Mouse (Mus musculus): ENCODE data around the gene Cers3. TPM values are rescaled to one million over a fixed set of nuclear protein-coding genes. Genes with fewer than 3 reads are reported as not detected.

Gene Cers3
- polyA plus RNA-seq (2016; fragmentation: Nextera tagmentation; extraction: Ambion mirVana) = 0.69 and 0.88 TPM in 2 replicates

GRCm38 (mm10) chr7:66743377-66743781 is at the start of gene Cers3:
Gene Cers3, plus strand, starts transcription at chr7:66743504.
- WGBS = 75% methylated on average over 9 of the region's 9 CpGs
- H3K9me3 ChIP-seq (replicated peaks) = no peaks in the 10 kb centered on the region
- DNase-seq (ENCODE audit: low spot score) = no peak
- no peaks in the 10 kb centered on the region for H3K36me3 ChIP-seq
- no peak within 1 kb of the TSS for H3K4me3 ChIP-seq
- no peak within 1 kb of the TSS for H3K27ac ChIP-seq (replicated peaks)
- peaks cover 3% of the 10 kb centered on the region for H3K4me1 ChIP-seq
- no peaks in the 10 kb centered on the region for H3K27me3 ChIP-seq (ENCODE audit: low read depth, poor library complexity, severe bottlenecking)

DNA sequence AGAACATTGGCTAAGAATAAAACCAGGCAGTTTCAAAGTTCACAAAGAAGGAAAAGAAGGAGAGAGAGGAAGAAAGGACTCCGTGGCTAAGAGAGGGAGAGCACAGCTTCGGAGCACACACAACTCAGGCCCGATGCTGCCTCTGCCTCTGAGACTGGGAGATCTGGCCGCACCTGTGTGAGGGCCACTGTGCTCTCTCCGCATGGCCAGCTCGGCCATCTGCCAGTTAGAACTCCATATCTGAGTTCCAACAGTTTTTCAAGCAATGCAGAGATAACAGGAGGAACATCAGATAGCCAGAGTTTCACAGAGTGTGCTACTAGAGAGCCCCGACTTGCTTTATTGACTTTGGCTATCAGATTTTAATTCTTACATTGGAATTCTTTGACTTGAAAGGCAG is 48.8 kb upstream of the Cers3 start:
- DNase-seq (ENCODE audit: low spot score) = no peak
- Histone ChIP-seq H3K27me3 (ENCODE audit: low read depth, poor library complexity, severe bottlenecking) (no peaks in the 10 kb centered on the region), H3K4me3 (no peak overlapping the region), H3K9me3 (replicated peaks) (no peaks in the 10 kb centered on the region), H3K27ac (replicated peaks) (no peak overlapping the region), H3K36me3 (peaks cover 26% of the 10 kb centered on the region), H3K4me1 (peaks cover 15% of the 10 kb centered on the region)
- 72% methylated on average over 7 of the region's 7 CpGs for WGBS

GRCm38 (mm10) chr7:66702721-66703120 is 40.6 kb upstream of the Cers3 start:
- Histone ChIP-seq H3K4me3 (no peak overlapping the region), H3K4me1 (no peaks in the 10 kb centered on the region), H3K36me3 (peaks cover 76% of the 10 kb centered on the region), H3K27ac (replicated peaks) (no peak overlapping the region), H3K9me3 (replicated peaks) (no peaks in the 10 kb centered on the region), H3K27me3 (ENCODE audit: low read depth, poor library complexity, severe bottlenecking) (no peaks in the 10 kb centered on the region)
- WGBS = 93% methylated on average over 7 of the region's 7 CpGs
- no peak for DNase-seq (ENCODE audit: low spot score)

DNA sequence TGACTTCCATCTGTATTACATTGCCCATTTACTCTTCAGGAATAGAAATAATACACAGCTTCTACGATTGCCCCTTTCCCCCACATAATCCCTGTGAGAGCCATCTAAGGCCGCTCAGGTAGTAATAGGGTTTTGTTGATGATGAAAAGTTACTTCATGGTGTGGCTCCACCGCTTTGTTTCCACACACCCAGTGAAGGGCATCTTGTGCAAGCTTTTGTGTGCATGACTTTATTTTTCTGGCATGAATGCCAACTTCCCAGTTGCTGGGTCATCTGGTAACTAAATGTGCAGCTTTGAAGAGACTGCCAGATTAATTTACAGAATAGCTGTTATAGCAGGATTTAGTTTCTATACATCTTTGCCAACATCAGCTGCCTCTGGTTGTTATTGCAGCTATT is 38.7 kb upstream of the Cers3 start:
- Histone ChIP-seq H3K27ac (replicated peaks) (no peak overlapping the region), H3K9me3 (replicated peaks) (no peaks in the 10 kb centered on the region), H3K27me3 (ENCODE audit: low read depth, poor library complexity, severe bottlenecking) (no peaks in the 10 kb centered on the region), H3K4me1 (no peaks in the 10 kb centered on the region), H3K36me3 (peaks cover 73% of the 10 kb centered on the region), H3K4me3 (no peak overlapping the region)
- WGBS = 95% methylated on average over 3 of the region's 3 CpGs
- DNase-seq (ENCODE audit: low spot score) = no peak

- peaks cover 65% of the 10 kb centered on the region for H3K36me3 ChIP-seq
- H3K4me3 ChIP-seq = no peak overlapping the region
- H3K4me1 ChIP-seq = no peaks in the 10 kb centered on the region
- H3K9me3 ChIP-seq (replicated peaks) = no peaks in the 10 kb centered on the region
- no peaks in the 10 kb centered on the region for H3K27me3 ChIP-seq (ENCODE audit: low read depth, poor library complexity, severe bottlenecking)
- WGBS = 71% methylated on average over 2 of the region's 2 CpGs
- DNase-seq (ENCODE audit: low spot score) = no peak
- no peak overlapping the region for H3K27ac ChIP-seq (replicated peaks)
These were observed 32.1 kb upstream of the Cers3 start for GRCm38 (mm10) chr7:66711166-66711565.

DNA sequence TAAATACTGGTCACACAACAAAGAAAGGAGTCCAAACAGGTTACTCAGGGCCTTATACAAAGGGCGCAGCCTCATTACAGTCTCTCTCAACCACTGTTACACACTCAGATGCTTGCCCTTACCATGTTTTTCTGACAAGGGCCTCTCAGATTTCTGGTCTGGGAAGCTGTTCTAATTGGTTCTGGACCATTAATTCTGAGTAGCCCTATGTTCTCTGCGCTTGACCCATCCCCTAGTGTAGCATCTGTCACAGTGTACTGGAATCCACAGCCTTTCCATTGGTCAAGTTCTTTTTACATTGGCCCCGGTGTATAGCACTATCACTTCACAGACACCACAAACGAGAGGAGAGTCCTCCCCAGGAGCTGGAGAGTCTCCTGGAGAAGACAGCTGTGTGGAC is 18.8 kb upstream of the Cers3 start:
- Histone ChIP-seq H3K27ac (replicated peaks) (no peak overlapping the region), H3K27me3 (ENCODE audit: low read depth, poor library complexity, severe bottlenecking) (no peaks in the 10 kb centered on the region), H3K9me3 (replicated peaks) (no peaks in the 10 kb centered on the region), H3K4me1 (no peaks in the 10 kb centered on the region), H3K36me3 (peaks cover 12% of the 10 kb centered on the region; the same call in 1 of the 2 replicates), H3K4me3 (no peak overlapping the region)
- DNase-seq (ENCODE audit: low spot score) = no peak
- WGBS = 85% methylated on average over 4 of the region's 4 CpGs

GRCm38 (mm10) chr7:66724954-66725353 is 18.4 kb upstream of the Cers3 start:
- WGBS = 91% methylated on average over 6 of the region's 6 CpGs
- H3K36me3 ChIP-seq = peaks cover 12% of the 10 kb centered on the region; the same call in 1 of the 2 replicates
- H3K4me1 ChIP-seq = no peaks in the 10 kb centered on the region
- DNase-seq (ENCODE audit: low spot score) = no peak
- no peaks in the 10 kb centered on the region for H3K27me3 ChIP-seq (ENCODE audit: low read depth, poor library complexity, severe bottlenecking)
- no peak overlapping the region for H3K4me3 ChIP-seq
- no peak overlapping the region for H3K27ac ChIP-seq (replicated peaks)
- H3K9me3 ChIP-seq (replicated peaks) = no peaks in the 10 kb centered on the region

GRCm38 (mm10) chr7:66728072-66728471 is 15.2 kb upstream of the Cers3 start:
- Histone ChIP-seq H3K4me1 (0 out of 2 replicates have a peak, but pooled peaks cover 5% of the 10 kb centered on the region), H3K27ac (replicated peaks) (no peak overlapping the region), H3K27me3 (ENCODE audit: low read depth, poor library complexity, severe bottlenecking) (no peaks in the 10 kb centered on the region), H3K9me3 (replicated peaks) (no peaks in the 10 kb centered on the region), H3K36me3 (0 out of 2 replicates have a peak, but pooled peaks cover 3% of the 10 kb centered on the region), H3K4me3 (no peak overlapping the region)
- DNase-seq (ENCODE audit: low spot score) = no peak
- WGBS = 93% methylated on average over 6 of the region's 6 CpGs

GRCm38 (mm10) chr7:66729232-66729631 is 14.1 kb upstream of the Cers3 start:
- no peaks in the 10 kb centered on the region for H3K9me3 ChIP-seq (replicated peaks)
- DNase-seq (ENCODE audit: low spot score) = no peak
- H3K27ac ChIP-seq (replicated peaks) = no peak overlapping the region
- no peaks in the 10 kb centered on the region for H3K27me3 ChIP-seq (ENCODE audit: low read depth, poor library complexity, severe bottlenecking)
- H3K36me3 ChIP-seq = no peaks in the 10 kb centered on the region
- WGBS = 89% methylated on average over 2 of the region's 2 CpGs
- 0 out of 2 replicates have a peak, but pooled peaks cover 5% of the 10 kb centered on the region for H3K4me1 ChIP-seq
- no peak overlapping the region for H3K4me3 ChIP-seq

GRCm38 (mm10) chr7:66733431-66733830 is 9.9 kb upstream of the Cers3 start:
- Histone ChIP-seq H3K36me3 (no peaks in the 10 kb centered on the region), H3K27ac (replicated peaks) (no peak overlapping the region), H3K4me3 (no peak overlapping the region), H3K9me3 (replicated peaks) (no peaks in the 10 kb centered on the region), H3K27me3 (ENCODE audit: low read depth, poor library complexity, severe bottlenecking) (no peaks in the 10 kb centered on the region), H3K4me1 (0 out of 2 replicates have a peak, but pooled peaks cover 5% of the 10 kb centered on the region)
- 96% methylated on average over 17 of the region's 17 CpGs for WGBS
- DNase-seq (ENCODE audit: low spot score) = no peak

DNA sequence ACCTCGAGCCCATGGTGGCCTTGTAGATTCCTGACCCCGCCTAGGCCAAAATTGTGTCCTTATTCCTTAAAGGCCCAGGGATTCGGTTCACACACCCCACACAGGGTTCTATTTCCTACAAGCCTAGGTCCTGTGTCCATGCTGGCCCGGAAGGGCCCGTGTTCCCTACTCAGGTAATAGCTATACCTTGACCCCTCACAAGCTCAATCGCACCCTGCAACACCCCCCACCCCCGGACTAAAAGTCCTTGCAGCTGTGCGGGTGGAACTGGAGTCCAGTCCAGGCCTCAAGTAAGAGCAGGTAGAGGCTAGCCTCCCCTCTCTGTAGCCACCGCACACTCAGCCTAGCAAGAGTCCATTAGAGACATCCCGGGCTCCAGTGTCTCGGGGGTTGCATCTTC is 9.4 kb upstream of the Cers3 start:
- 92% methylated on average over 11 of the region's 11 CpGs for WGBS
- no peak for DNase-seq (ENCODE audit: low spot score)
- Histone ChIP-seq H3K9me3 (replicated peaks) (no peaks in the 10 kb centered on the region), H3K27ac (replicated peaks) (no peak overlapping the region), H3K36me3 (no peaks in the 10 kb centered on the region), H3K4me1 (0 out of 2 replicates have a peak, but pooled peaks cover 5% of the 10 kb centered on the region), H3K27me3 (ENCODE audit: low read depth, poor library complexity, severe bottlenecking) (no peaks in the 10 kb centered on the region), H3K4me3 (no peak overlapping the region)

DNA sequence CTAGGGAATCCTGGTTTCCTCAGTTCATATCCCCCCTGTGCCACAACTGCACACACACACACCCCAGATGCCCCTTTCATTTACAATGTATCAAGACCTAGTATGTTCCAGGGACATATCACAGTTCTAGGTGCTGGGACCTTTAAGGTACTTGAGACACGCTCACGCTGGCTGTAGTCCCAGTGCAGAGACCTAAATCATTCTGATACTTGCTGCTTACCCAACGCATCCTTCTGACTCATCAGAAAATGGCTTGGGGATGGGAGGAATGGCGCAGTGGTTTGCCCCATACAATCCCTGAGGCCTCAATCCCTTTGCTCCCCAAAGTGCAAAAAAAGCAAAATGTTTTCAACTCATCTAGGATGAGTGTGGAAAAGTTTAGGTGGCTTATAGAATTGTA is 8.8 kb upstream of the Cers3 start:
- Histone ChIP-seq H3K27me3 (ENCODE audit: low read depth, poor library complexity, severe bottlenecking) (no peaks in the 10 kb centered on the region), H3K36me3 (no peaks in the 10 kb centered on the region), H3K9me3 (replicated peaks) (no peaks in the 10 kb centered on the region), H3K4me1 (0 out of 2 replicates have a peak, but pooled peaks cover 5% of the 10 kb centered on the region), H3K4me3 (no peak overlapping the region), H3K27ac (replicated peaks) (no peak overlapping the region)
- WGBS = 96% methylated on average over 4 of the region's 4 CpGs
- no peak for DNase-seq (ENCODE audit: low spot score)

GRCm38 (mm10) chr7:66734993-66735392 is 8.3 kb upstream of the Cers3 start:
- no peak overlapping the region for H3K4me3 ChIP-seq
- no peaks in the 10 kb centered on the region for H3K27me3 ChIP-seq (ENCODE audit: low read depth, poor library complexity, severe bottlenecking)
- 91% methylated on average over 6 of the region's 6 CpGs for WGBS
- DNase-seq (ENCODE audit: low spot score) = no peak
- no peaks in the 10 kb centered on the region for H3K36me3 ChIP-seq
- H3K9me3 ChIP-seq (replicated peaks) = no peaks in the 10 kb centered on the region
- no peak overlapping the region for H3K27ac ChIP-seq (replicated peaks)
- 0 out of 2 replicates have a peak, but pooled peaks cover 5% of the 10 kb centered on the region for H3K4me1 ChIP-seq

GRCm38 (mm10) chr7:66737418-66737817 is 5.9 kb upstream of the Cers3 start:
- WGBS = 90% methylated on average over 4 of the region's 4 CpGs
- no peak for DNase-seq (ENCODE audit: low spot score)
- no peaks in the 10 kb centered on the region for H3K36me3 ChIP-seq

More at GRCm38 (mm10) chr7:66737418-66737817, 5.9 kb upstream of the Cers3 start:
- no peaks in the 10 kb centered on the region for H3K27me3 ChIP-seq (ENCODE audit: low read depth, poor library complexity, severe bottlenecking)
- peaks cover 3% of the 10 kb centered on the region for H3K4me1 ChIP-seq
- H3K27ac ChIP-seq (replicated peaks) = no peak overlapping the region
- no peaks in the 10 kb centered on the region for H3K9me3 ChIP-seq (replicated peaks)
- no peak overlapping the region for H3K4me3 ChIP-seq
